In genomic region chr5:150116906-150117216, GRCm38 (mm10) we compare ENCODE assay signal across 10 mouse cellular contexts. TPM values are rescaled to one million over a fixed set of nuclear protein-coding genes. Genes with fewer than 3 reads are reported as not detected.
A peak's percentile ranks its signal among the peaks of the same experiment; 100 is the strongest.
DNase-seq lines count a peak whose midpoint lies in the region; ATAC-seq lines count a peak whose summit lies in the region.
"Had no signal": no experiment of that assay in that cellular context is flagged by ENCODE, and none has a peak within 500 bp of the region (broad histone marks: within the 10 kb centered on the region; RNA-seq: fewer than 3 reads in every experiment).

No protein-coding gene starts in this region.

- peak; percentile 90 for DNase-seq in heart, adult 11 months
- no peak for DNase-seq in heart, postnatal 25 days (ENCODE audit: low spot score)
- DNase-seq in right cerebral cortex, postnatal 4 days: peak; percentile 26
- DNase-seq in right cerebral cortex, postnatal 10 days (ENCODE audit: low spot score in 2 of 2): no peak
- DNase-seq in spleen, adult 12 weeks (ENCODE audit: low spot score): peak; percentile 19
- DNase-seq in urinary bladder, postnatal 10 days (ENCODE audit: low spot score): no peak
- no peak for DNase-seq in heart, adult 18-20 months
- DNase-seq: cerebellum, adult 9-11 months had no signal

- intact Hi-C loops in heart, postnatal 25 days (cut with DNase I): no loop called here

- no peak for ATAC-seq in erythroblast, adult 5-6 weeks (replicated peaks; ENCODE audit: low FRiP score, poor library complexity, severe bottlenecking)
- ATAC-seq: forebrain, embryonic 14.5 days had no signal

RNA-seq across cellular contexts. Expression of gene Fry, which starts 1.6 kb away (rescaled TPM):
- 100 to 1,000 TPM; 120 to 150 TPM for total RNA-seq in heart, postnatal 25 days (2021)
- total RNA-seq in erythroblast, adult 5-6 weeks (2015; ENCODE audit: low replicate concordance): 16.1 and 30.1 TPM in 2 replicates
- 10.3 and 16.4 TPM in 2 replicates for total RNA-seq in erythroblast, adult 5-6 weeks (2017; ENCODE audit: low replicate concordance)
- total RNA-seq in heart, adult 18-20 months (2021): 100 to 1,000 TPM in 1 of 2 experiments, 10 to 100 TPM in 1; 97.6 to 122 TPM

Comparison
In these comparisons a context has a peak if more than half of its experiments do, and no peak if none do; other contexts are left out.
1. DNase-seq: peak in heart, adult 11 months (single experiment), right cerebral cortex, postnatal 4 days (single experiment) and spleen, adult 12 weeks (single experiment); none in heart, postnatal 25 days (single experiment), right cerebral cortex, postnatal 10 days (0 of 2), urinary bladder, postnatal 10 days (single experiment) and heart, adult 18-20 months (0 of 2).